In genomic region chr4:41715082-41715481, GRCm38 (mm10) we compare ENCODE assay signal across 15 mouse cellular contexts. TPM values are rescaled to one million over a fixed set of nuclear protein-coding genes. Genes with fewer than 3 reads are reported as not detected.
"Had no signal": no experiment of that assay in that cellular context is flagged by ENCODE, and none has a peak within 500 bp of the region (broad histone marks: within the 10 kb centered on the region; RNA-seq: fewer than 3 reads in every experiment).

No protein-coding gene starts in this region.

- DNase-seq: layer of hippocampus, postnatal 36 days; liver; thymus, adult 18-20 months had no signal

- H3K9ac ChIP-seq: limb, embryonic 13.5 days; liver, embryonic 12.5 days; liver, embryonic 15.5 days had no signal

- H3K9me3 ChIP-seq: limb, embryonic 10.5 days; limb, embryonic 13.5 days; liver, embryonic 12.5 days; liver, embryonic 15.5 days had no signal

- H3K4me3 ChIP-seq: limb, embryonic 13.5 days; liver, embryonic 12.5 days; liver, embryonic 15.5 days had no signal

- ATAC-seq: liver, embryonic 12.5 days had no signal

- H3K27me3 ChIP-seq: limb, embryonic 13.5 days; liver, embryonic 12.5 days; liver, embryonic 15.5 days had no signal

- H3K27ac ChIP-seq: limb, embryonic 10.5 days; limb, embryonic 13.5 days; liver, embryonic 12.5 days; liver, embryonic 15.5 days; macrophage had no signal

RNA-seq across cellular contexts. Expression of gene Arid3c, which starts 15.9 kb away (rescaled TPM):
- total RNA-seq: layer of hippocampus, adult 18-20 months; layer of hippocampus, postnatal 10 days; layer of hippocampus, postnatal 36 days; megakaryocyte, adult 5-6 weeks had no signal
- polyA plus RNA-seq: intestine, embryonic 16.5 days; kidney, embryonic 16.5 days; limb, embryonic 10.5 days; liver, embryonic 12.5 days; liver, embryonic 15.5 days; macrophage; spleen, adult 2 months; stomach, embryonic 16.5 days had no signal

RNA-seq across cellular contexts. Expression of gene Cntfr, which starts 18.2 kb away (rescaled TPM):
- total RNA-seq: megakaryocyte, adult 5-6 weeks had no signal
- polyA plus RNA-seq: macrophage had no signal
